Mouse (Mus musculus) testis, adult 2 months (tissue): ENCODE data around the gene Tmtc1.

Experiments used
- CTCF ChIP-seq: fragments of 200-500 bp; IDR thresholded peaks from 2 replicates; pipeline ENCODE4 v1.5.1; 2012; ENCODE audit warnings: low read depth, mild to moderate bottlenecking, inconsistent platforms, low read length, moderate library complexity; ENCODE audit not compliant: control insufficient read depth, insufficient read depth, insufficient replicate concordance
- POLR2A ChIP-seq: fragments of 200-500 bp; IDR thresholded peaks from 2 replicates; pipeline ENCODE4 v1.6.1; 2012; ENCODE audit warnings: low read depth, mild to moderate bottlenecking, inconsistent platforms, low read length, moderate library complexity; ENCODE audit not compliant: control insufficient read depth

- no peak for TF ChIP-seq POLR2A
- TF ChIP-seq CTCF: no peak
These were observed 49.9 kb downstream of the Tmtc1 start for GRCm38 (mm10) chr6:148394294-148394693.
